Mouse (Mus musculus) layer of hippocampus, postnatal 25 days (tissue): ENCODE data around the gene Defa22. TPM values are rescaled to one million over a fixed set of nuclear protein-coding genes. Genes with fewer than 3 reads are reported as not detected.
"Not testable (repeated sequence)": the region's sequence is repeated elsewhere in the genome, so short reads cannot be mapped to it uniquely, and the experiment has no call there.

ENCODE experiments used
- DNase-seq, 2 experiments: peaks; one replicate each; pipeline ENCODE4 v3.0.0; 2022; ENCODE audit warnings: mixed read lengths in 2 of 2, low spot score in 1 of 2; ENCODE audit errors: extremely low spot score in 1 of 2
- total RNA-seq, 2 experiments: library from RNA; stranded (reverse); gene quantifications; 2 replicates each; pipeline ENCODE4 v1.2.3; 2021

The Defa22 gene
- total RNA-seq = not detected

DNA sequence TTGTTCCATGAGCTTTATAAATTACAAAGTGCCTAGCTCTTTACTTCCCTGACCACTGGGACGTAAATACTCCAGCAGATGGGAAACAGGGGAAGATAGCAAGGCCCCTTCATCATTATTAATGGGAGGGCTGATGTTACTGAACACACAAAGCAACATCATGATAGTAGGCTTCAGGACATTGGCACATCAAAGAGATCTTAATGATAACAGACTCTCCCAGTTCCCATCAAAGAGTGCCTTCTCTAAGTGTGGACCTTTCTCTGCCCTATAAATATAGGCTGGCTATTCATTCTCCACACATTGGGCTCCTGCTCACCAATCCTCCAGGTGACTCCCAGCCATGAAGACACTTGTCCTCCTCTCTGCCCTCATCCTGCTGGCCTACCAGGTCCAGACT lies at the start of gene Defa22:
Gene Defa22, plus strand, starts transcription at position 301 of the 400 bp plus-strand sequence.
- DNase-seq = not testable (repeated sequence)

DNA sequence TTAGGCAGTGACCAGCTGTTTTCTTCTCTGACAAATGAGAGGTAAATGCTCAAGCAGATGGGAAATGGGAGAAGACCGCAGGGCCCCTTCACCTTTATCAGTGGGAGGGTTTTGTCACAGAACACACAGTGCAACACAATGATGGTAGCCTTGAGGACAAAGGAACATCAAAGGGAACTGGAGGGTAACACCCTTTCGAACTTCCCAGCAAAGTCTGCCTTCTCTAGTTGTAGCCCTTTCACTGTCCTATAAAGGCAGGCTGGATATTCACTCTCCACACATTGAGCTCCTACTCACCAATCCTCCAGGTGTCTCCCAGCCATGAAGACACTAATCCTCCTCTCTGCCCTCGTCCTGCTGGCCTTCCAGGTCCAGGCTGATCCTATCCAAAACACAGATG lies 27.7 kb upstream of the Defa22 start, which contains the start of gene Defa30:
Gene Defa30, plus strand, starts transcription at position 301 of the 400 bp plus-strand sequence.
- not testable (repeated sequence) for DNase-seq

DNA sequence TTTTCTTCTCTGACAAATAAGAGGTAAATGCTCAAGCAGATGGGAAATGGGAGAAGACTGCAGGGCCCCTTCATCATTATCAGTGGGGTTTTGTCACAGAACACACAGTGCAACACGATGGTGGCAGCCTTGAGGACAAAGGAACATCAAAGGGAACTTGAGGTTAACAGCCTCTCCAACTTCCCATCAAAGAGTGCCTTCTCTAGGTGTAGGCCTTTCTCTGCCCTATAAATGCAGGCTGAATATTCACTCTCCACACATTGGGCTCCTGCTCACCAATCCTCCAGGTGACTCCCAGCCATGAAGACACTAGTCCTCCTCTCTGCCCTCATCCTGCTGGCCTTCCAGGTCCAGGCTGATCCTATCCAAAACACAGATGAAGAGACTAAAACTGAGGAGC lies 29.2 kb downstream of the Defa22 start, which contains the start of gene Defa31:
Gene Defa31, plus strand, starts transcription at position 301 of the 400 bp plus-strand sequence.
- not testable (repeated sequence) for DNase-seq

DNA sequence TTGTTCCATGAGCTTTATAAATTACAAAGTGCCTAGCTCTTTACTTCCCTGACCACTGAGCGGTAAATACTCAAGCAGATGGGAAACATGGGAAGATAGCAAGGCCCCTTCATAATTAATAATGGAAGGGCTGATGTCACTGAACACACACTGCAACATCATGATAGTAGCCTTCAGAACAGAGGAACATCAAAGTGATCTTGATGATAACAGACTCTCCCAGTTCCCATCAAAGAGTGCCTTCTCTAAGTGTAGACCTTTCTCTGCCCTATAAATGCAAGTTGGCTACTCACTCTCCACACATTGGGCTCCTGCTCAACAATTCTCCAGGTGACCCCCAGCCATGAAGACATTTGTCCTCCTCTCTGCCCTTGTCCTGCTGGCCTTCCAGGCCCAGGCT lies 39.2 kb downstream of the Defa22 start, which contains the start of gene Gm15293:
Gene Gm15293, plus strand, starts transcription at position 301 of the 400 bp plus-strand sequence.
- not testable (repeated sequence) for DNase-seq

Other genes with a start within 250 kb of the Defa22 start
- gene Gm6040, start 240.2 kb upstream of the Defa22 start, total RNA-seq = not detected
- gene AY761185, start 217.6 kb upstream of the Defa22 start, total RNA-seq = not detected
- not detected for gene Defa21, start 136.7 kb upstream of the Defa22 start, total RNA-seq
- gene Defa23, start 107.2 kb upstream of the Defa22 start, total RNA-seq = not detected
- not detected for gene Defa35, start 97.2 kb upstream of the Defa22 start, total RNA-seq
- not detected for gene Defa25, start 77.8 kb upstream of the Defa22 start, total RNA-seq
- gene Gm14851, start 66.2 kb upstream of the Defa22 start, total RNA-seq = not detected
- gene Defa30, start 27.6 kb upstream of the Defa22 start, total RNA-seq = not detected
- gene Defa31, start 29.3 kb downstream of the Defa22 start, total RNA-seq = not detected
- not detected for gene Gm15293, start 39.3 kb downstream of the Defa22 start, total RNA-seq
- not detected for gene Gm15292, start 87.5 kb downstream of the Defa22 start, total RNA-seq
- gene Defa27, start 153.3 kb downstream of the Defa22 start, total RNA-seq = not detected
- gene Defa29, start 164.7 kb downstream of the Defa22 start, total RNA-seq = not detected
- gene Defa2, start 216.2 kb downstream of the Defa22 start, total RNA-seq = not detected
- gene Defa33, start 229.5 kb downstream of the Defa22 start, total RNA-seq = not detected